Mouse (Mus musculus): Measurements from ENCODE around the gene Pklr. TPM values are rescaled to one million over a fixed set of nuclear protein-coding genes. Genes with fewer than 3 reads are reported as not detected.

The Pklr gene
- polyA plus RNA-seq, 1 experiment = 0.07 TPM

- TF ChIP-seq POLR2A (IDR thresholded peaks at IDR 0.05; ENCODE audit: borderline replicate concordance, insufficient read depth, low read length) (no peak), CTCF (IDR thresholded peaks at IDR 0.05; ENCODE audit: borderline replicate concordance, insufficient read depth, low read depth, low read length) (no peak)
- H3K27ac ChIP-seq (ENCODE audit: insufficient read depth, low read length) = no peak overlapping the region
- no peak overlapping the region for H3K4me3 ChIP-seq (replicated peaks; ENCODE audit: insufficient read depth, low read depth, low read length)
- DNase-seq = no peak
- H3K27me3 ChIP-seq (ENCODE audit: control insufficient read depth, insufficient read depth, low read length) = no peaks in the 10 kb centered on the region
- 90% methylated on average over 3 of the region's 3 CpGs for WGBS
- no peaks in the 10 kb centered on the region for H3K4me1 ChIP-seq (ENCODE audit: control insufficient read depth, insufficient read depth, low read length)
Observed at GRCm38 (mm10) chr3:89125981-89126380, 10.0 kb upstream of the Pklr start.

GRCm38 (mm10) chr3:89129908-89130307 is 6.0 kb upstream of the Pklr start:
- peaks cover 3% of the 10 kb centered on the region for H3K4me1 ChIP-seq (ENCODE audit: control insufficient read depth, insufficient read depth, low read length)
- no peak for TF ChIP-seq POLR2A (IDR thresholded peaks at IDR 0.05; ENCODE audit: borderline replicate concordance, insufficient read depth, low read length)
- TF ChIP-seq CTCF (IDR thresholded peaks at IDR 0.05; ENCODE audit: borderline replicate concordance, insufficient read depth, low read depth, low read length) = no peak
- 86% methylated on average over 3 of the region's 3 CpGs for WGBS
- no peak overlapping the region for H3K27ac ChIP-seq (ENCODE audit: insufficient read depth, low read length)
- H3K27me3 ChIP-seq (ENCODE audit: control insufficient read depth, insufficient read depth, low read length) = no peaks in the 10 kb centered on the region
- no peak overlapping the region for H3K4me3 ChIP-seq (replicated peaks; ENCODE audit: insufficient read depth, low read depth, low read length)
- DNase-seq = no peak

- DNase-seq = no peak
- Histone ChIP-seq H3K4me1 (ENCODE audit: control insufficient read depth, insufficient read depth, low read length) (peaks cover 3% of the 10 kb centered on the region), H3K27ac (ENCODE audit: insufficient read depth, low read length) (no peak overlapping the region), H3K4me3 (replicated peaks; ENCODE audit: insufficient read depth, low read depth, low read length) (peak overlapping the region; percentile 63), H3K27me3 (ENCODE audit: control insufficient read depth, insufficient read depth, low read length) (no peaks in the 10 kb centered on the region)
- WGBS = 17% methylated on average over 4 of the region's 4 CpGs
- TF ChIP-seq CTCF (IDR thresholded peaks at IDR 0.05; ENCODE audit: borderline replicate concordance, insufficient read depth, low read depth, low read length) (no peak), POLR2A (IDR thresholded peaks at IDR 0.05; ENCODE audit: borderline replicate concordance, insufficient read depth, low read length) (no peak)
Observed at GRCm38 (mm10) chr3:89131816-89132215, 4.1 kb upstream of the Pklr start.

GRCm38 (mm10) chr3:89132285-89133062 is 3.5 kb upstream of the Pklr start:
- peak; percentile 58 to 66 for DNase-seq
- Histone ChIP-seq H3K4me3 (replicated peaks; ENCODE audit: insufficient read depth, low read depth, low read length) (peak overlapping the region; percentile 63), H3K27ac (ENCODE audit: insufficient read depth, low read length) (no peak overlapping the region; the same call in 1 of the 2 replicates), H3K4me1 (ENCODE audit: control insufficient read depth, insufficient read depth, low read length) (peaks cover 3% of the 10 kb centered on the region), H3K27me3 (ENCODE audit: control insufficient read depth, insufficient read depth, low read length) (no peaks in the 10 kb centered on the region)
- peak; percentile 52 for TF ChIP-seq CTCF (IDR thresholded peaks at IDR 0.05; ENCODE audit: borderline replicate concordance, insufficient read depth, low read depth, low read length)
- TF ChIP-seq POLR2A (IDR thresholded peaks at IDR 0.05; ENCODE audit: borderline replicate concordance, insufficient read depth, low read length) = no peak
- 16% methylated on average over 30 of the region's 30 CpGs for WGBS

GRCm38 (mm10) chr3:89133063-89133450 is 2.9 kb upstream of the Pklr start:
- no peak overlapping the region for H3K4me3 ChIP-seq (replicated peaks; ENCODE audit: insufficient read depth, low read depth, low read length)
- H3K27ac ChIP-seq (ENCODE audit: insufficient read depth, low read length) = no peak overlapping the region
- H3K27me3 ChIP-seq (ENCODE audit: control insufficient read depth, insufficient read depth, low read length) = no peaks in the 10 kb centered on the region
- 88% methylated on average over 7 of the region's 7 CpGs for WGBS
- peaks cover 3% of the 10 kb centered on the region for H3K4me1 ChIP-seq (ENCODE audit: control insufficient read depth, insufficient read depth, low read length)
- DNase-seq = no peak
- TF ChIP-seq CTCF (IDR thresholded peaks at IDR 0.05; ENCODE audit: borderline replicate concordance, insufficient read depth, low read depth, low read length) = no peak
- TF ChIP-seq POLR2A (IDR thresholded peaks at IDR 0.05; ENCODE audit: borderline replicate concordance, insufficient read depth, low read length) = no peak

GRCm38 (mm10) chr3:89133752-89134151 is 2.2 kb upstream of the Pklr start:
- peaks cover 3% of the 10 kb centered on the region for H3K4me1 ChIP-seq (ENCODE audit: control insufficient read depth, insufficient read depth, low read length)
- TF ChIP-seq CTCF (IDR thresholded peaks at IDR 0.05; ENCODE audit: borderline replicate concordance, insufficient read depth, low read depth, low read length) (no peak), POLR2A (IDR thresholded peaks at IDR 0.05; ENCODE audit: borderline replicate concordance, insufficient read depth, low read length) (no peak)
- H3K4me3 ChIP-seq (replicated peaks; ENCODE audit: insufficient read depth, low read depth, low read length) = no peak overlapping the region
- no peak for DNase-seq
- 96% methylated on average over 1 of the region's 1 CpGs for WGBS
- no peak overlapping the region for H3K27ac ChIP-seq (ENCODE audit: insufficient read depth, low read length)
- no peaks in the 10 kb centered on the region for H3K27me3 ChIP-seq (ENCODE audit: control insufficient read depth, insufficient read depth, low read length)

GRCm38 (mm10) chr3:89136365-89136764 is 423 bp downstream of the Pklr start:
- 36% methylated on average over 9 of the region's 9 CpGs for WGBS
- Histone ChIP-seq H3K27me3 (ENCODE audit: control insufficient read depth, insufficient read depth, low read length) (no peaks in the 10 kb centered on the region), H3K4me1 (ENCODE audit: control insufficient read depth, insufficient read depth, low read length) (peaks cover 3% of the 10 kb centered on the region), H3K27ac (ENCODE audit: insufficient read depth, low read length) (no peak overlapping the region), H3K4me3 (replicated peaks; ENCODE audit: insufficient read depth, low read depth, low read length) (no peak overlapping the region)
- no peak for DNase-seq
- TF ChIP-seq CTCF (IDR thresholded peaks at IDR 0.05; ENCODE audit: borderline replicate concordance, insufficient read depth, low read depth, low read length) (no peak), POLR2A (IDR thresholded peaks at IDR 0.05; ENCODE audit: borderline replicate concordance, insufficient read depth, low read length) (no peak)

- Histone ChIP-seq H3K27me3 (ENCODE audit: control insufficient read depth, insufficient read depth, low read length) (no peaks in the 10 kb centered on the region), H3K4me3 (replicated peaks; ENCODE audit: insufficient read depth, low read depth, low read length) (no peak overlapping the region), H3K27ac (ENCODE audit: insufficient read depth, low read length) (no peak overlapping the region), H3K4me1 (ENCODE audit: control insufficient read depth, insufficient read depth, low read length) (no peaks in the 10 kb centered on the region)
- 40% methylated on average over 10 of the region's 10 CpGs for WGBS
- no peak for DNase-seq
- TF ChIP-seq POLR2A (IDR thresholded peaks at IDR 0.05; ENCODE audit: borderline replicate concordance, insufficient read depth, low read length) = no peak
- TF ChIP-seq CTCF (IDR thresholded peaks at IDR 0.05; ENCODE audit: borderline replicate concordance, insufficient read depth, low read depth, low read length) = no peak
Observed at GRCm38 (mm10) chr3:89144821-89145220, 8.9 kb downstream of the Pklr start.

Measured in cerebellum, adult 2 months (tissue).